Mouse (Mus musculus) v-Abl transformed pro-B cells (cell line): ENCODE measurements around the gene Ikzf4.

Experiments
- in situ Hi-C, 2 experiments: fragments of 400-800 bp; cut with MboI; formaldehyde crosslinking; loops; one replicate each; pipeline ENCODE4 v1.15.1; 2025; ENCODE audit not compliant: unreplicated experiment in 2 of 2

Gene Ikzf4

DNA sequence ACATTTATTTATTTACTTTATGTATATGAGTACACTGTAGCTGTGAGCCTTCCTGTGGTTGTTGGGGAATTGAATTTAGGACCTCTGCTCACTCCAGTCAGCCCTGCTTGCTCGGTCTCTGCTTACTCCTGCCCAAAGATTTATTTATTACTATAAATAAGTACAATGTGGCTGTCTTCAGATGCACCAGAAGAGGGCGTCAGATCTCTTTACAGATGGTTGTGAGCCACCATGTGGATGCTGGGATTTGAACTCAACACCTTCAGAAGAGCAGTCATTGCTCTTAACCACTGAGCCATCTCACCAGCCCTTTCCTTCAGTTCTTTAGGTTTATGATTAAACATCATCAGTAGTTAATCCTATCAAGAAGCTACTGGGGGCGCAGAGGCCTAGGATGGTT is 30.9 kb downstream of the Ikzf4 start:
- in situ Hi-C loops: loop anchor here (10.0 kb wide), 1 partner anchor 280 kb away; the partner anchor contains the start of gene Gdf11 (in 2 of the 2)

DNA sequence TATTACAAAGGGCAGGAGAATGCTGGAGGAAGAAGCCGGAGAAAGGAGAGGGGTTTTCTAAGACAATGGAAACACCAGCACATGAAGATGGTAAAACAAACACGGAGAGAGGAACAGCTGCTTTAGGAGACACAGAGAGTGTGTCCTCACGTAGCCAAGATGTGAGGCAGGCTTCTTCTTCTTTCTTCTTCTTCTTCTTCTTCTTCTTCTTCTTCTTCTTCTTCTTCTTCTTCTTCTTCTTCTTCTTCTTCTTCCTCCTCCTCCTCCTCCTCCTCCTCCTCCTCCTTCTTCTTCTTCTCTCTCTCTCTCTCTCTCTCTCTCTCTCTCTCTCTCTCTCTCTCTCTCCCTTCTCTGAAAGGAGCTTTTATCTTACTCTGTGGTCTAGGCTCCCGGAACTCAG is 32.0 kb downstream of the Ikzf4 start:
- in situ Hi-C loops: loop anchor here (10.0 kb wide), 1 partner anchor 281 kb away; the partner anchor contains the start of gene Gdf11 (in 2 of the 2)

DNA sequence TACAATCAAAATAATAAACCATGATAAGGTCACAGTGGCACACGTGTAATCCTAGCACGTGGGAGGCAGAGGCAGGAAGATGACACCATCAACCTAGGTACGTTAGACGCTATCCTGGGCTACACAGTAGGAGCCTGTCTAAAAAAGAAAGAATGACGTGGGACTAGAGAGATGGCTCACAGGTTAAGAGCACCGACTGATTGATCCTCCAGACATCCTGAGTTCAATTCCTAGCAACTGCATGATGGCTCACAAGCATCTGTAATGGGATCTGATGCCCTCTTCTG is 32.7 kb downstream of the Ikzf4 start:
- in situ Hi-C loops: loop anchor here (10.0 kb wide), 1 partner anchor 282 kb away; the partner anchor contains the start of gene Gdf11 (in 2 of the 2)

DNA sequence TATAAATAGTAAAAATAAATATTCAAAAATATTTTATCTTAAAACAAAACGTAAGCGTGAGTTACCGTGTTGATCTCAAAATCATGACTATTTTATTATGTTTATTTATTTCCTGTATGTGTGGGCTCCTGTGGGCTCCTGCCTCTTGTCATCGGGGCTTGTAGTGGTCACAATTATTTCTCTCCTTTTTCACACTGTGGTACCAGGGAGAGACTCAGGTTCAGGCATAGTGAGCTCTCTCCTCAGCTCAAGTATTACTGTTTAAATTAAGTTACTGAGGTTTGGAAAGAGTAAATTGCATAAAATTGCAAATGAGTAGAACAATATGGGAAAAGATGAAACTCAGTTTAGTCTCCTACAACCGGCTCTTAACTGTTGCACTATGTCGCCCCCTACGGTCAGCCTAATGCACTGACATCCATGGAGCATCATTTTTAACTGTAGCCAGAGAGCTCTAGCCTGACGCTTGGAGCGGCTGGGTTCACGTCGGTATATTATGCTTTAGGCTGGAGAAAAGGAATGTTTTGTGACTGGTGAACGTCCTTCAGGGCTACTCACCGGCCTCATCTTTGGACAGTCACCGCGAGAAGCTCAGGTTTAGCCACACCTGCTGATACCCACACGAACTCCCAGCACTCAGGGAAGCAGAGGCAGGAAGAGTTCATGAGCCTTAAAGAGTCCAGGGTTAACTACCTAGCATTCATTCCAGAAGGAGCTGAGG is 33.2 kb downstream of the Ikzf4 start:
- in situ Hi-C loops: loop anchor here (10.0 kb wide), 1 partner anchor 282 kb away; the partner anchor contains the start of gene Gdf11 (in 2 of the 2)

DNA sequence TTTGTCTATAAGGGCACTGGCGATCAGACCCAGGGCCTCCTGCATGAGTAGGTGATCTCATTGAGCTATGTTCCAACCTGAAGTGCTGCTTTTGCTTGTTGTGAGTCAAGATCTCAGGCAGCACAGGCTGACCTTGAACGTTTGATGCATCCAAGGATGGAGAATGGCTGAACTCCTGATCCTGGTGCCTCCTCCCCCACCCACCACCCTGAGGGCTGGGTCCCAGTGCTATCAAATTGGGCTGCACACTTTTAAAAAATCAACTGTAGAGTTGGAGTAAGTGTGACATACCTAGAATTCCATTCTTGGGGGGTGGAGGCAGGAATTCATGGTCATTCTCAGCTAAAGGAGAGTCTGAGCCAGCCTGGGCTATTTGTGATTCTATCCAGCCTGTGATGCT is 39.3 kb downstream of the Ikzf4 start:
- in situ Hi-C loops: loop anchor here in 1 of 2 experiments (5.0 kb wide), 1 partner anchor 44 kb away; no protein-coding TSS in a partner anchor

DNA sequence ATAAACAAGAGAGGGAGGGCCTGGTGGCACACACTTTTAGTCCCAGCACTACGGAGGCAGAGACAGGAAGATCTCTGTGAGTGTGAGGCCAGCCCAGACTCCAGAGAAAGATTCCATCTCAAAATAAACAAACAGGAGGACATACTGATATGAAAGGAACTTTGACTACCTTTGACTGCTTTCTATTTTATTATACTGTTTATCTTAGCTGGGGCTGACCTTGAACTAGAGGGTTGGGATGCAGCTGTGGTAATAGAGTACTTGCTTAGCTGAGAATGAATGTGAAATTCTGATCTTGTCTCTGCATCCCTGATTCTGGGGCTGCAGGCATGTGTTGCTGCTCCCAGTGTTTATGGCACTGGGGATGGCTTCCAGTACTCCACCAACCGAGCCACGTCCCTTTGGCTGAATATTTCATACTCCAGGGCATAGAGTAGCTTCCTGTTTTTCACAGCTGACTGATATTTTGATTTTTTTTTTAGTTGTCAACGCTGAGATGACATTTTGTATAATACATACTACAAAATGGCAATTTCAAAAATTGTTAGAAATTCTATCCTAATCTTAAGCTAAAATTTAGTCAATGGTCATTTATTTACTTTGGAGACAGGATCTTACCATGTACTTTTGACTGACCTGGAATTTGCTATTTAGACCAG is 43.2 kb downstream of the Ikzf4 start:
- in situ Hi-C loops: loop anchor here in 1 of 2 experiments (5.0 kb wide), 1 partner anchor 40 kb away; no protein-coding TSS in a partner anchor

DNA sequence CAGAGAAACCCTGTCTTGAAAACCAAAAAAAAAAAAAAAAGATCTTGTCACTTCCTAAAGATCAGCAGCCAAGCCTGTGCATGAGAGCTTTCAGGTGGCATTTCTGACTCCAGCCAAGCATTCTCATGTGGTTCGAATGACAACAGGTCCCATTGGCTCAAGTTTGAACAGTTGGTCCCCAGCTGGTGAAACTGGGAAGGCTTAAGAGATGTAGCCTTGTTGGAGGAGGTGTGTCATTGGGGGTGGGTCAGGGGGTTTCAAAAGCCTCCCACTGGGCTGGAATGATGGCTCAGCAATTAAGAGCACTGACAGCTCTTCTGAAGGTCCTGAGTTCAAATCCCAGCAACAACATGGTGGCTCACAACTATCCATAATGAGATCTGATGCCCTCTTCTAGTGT is 44.3 kb downstream of the Ikzf4 start:
- in situ Hi-C loops: loop anchor here in 1 of 2 experiments (5.0 kb wide), 1 partner anchor 39 kb away; no protein-coding TSS in a partner anchor

DNA sequence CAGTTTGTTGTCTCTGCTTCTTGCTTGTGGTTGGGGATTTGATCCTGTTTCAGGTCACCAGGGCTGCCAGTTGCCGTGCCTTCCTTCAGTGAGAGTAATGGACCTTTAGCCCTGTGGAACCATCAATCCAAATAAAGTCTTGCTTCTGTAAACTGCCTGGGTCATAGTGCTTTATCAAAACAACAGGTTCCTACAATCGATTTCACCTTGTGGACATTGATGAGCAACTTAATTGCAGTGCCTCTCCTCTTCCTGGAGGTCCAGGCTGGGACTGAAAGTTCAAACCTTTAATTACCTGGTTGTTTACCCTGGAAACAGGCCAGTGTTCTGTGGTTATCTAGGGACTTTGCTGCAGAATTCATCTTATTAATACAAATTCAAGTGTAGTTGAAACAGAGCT is 47.3 kb downstream of the Ikzf4 start:
- in situ Hi-C loops: no loop called here

DNA sequence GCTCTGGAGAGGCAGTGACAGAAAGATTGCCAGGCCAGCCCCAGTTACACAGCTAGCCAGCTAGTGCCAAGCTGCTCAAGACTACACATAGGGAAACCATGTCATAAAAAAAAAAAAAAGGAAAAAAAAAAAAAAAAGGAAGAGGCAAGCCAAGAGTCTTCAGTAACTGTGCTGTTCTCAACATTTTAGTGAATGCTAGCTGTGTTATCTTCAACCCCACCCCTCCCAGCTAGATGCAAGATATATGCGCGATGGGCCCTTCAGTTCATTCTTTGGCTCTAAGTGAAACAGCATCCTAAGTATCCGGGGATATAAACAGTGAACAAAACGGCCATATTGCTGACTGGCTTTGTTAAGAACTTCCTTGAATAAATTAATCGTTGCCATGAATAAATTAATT is 53.0 kb downstream of the Ikzf4 start:
- in situ Hi-C loops: no loop called here

DNA sequence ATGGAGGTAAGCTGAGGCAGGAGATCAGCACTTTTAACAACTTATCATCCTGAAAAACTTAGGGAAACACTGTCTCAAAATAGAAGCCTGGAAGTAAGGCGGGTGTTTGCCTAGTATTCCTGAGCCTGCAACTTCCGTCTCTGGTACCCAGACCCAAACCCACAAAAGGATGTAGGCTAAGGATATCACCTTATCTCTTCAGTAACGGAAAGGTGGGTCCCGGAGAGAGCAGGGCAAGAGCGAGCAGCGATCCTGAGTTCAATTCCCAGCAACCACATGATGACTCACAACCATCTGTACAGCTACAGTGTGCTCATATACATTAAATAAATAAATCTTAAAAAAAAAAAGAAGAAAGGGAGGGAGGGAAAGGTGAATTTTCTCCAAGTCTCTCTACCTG is 54.4 kb downstream of the Ikzf4 start:
- in situ Hi-C loops: no loop called here

DNA sequence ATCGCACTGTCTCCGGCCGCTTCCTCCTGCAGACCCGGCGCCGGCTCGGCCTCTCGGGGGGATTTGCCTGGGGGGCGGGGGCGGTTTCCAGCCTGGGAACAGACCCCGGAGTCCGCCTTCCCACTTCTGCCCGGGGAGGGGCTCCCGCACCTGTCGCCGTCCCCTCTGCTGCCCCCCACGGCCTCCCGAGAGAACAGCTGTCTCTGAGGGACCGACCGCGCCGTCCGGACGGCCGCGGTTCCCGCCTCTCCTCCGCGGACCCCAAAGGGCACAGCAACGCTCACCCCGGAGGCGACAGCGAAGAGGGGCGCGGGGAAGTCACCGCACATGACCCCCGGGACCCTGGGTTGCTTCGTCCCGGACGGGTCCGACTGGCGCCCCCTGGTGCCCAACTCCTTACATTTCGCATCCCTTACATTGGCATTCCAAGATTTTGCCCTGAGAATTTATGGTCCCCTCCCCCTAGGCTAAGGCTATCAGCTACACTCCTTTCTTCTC is 55.5 kb downstream of the Ikzf4 start:
- in situ Hi-C loops: no loop called here

DNA sequence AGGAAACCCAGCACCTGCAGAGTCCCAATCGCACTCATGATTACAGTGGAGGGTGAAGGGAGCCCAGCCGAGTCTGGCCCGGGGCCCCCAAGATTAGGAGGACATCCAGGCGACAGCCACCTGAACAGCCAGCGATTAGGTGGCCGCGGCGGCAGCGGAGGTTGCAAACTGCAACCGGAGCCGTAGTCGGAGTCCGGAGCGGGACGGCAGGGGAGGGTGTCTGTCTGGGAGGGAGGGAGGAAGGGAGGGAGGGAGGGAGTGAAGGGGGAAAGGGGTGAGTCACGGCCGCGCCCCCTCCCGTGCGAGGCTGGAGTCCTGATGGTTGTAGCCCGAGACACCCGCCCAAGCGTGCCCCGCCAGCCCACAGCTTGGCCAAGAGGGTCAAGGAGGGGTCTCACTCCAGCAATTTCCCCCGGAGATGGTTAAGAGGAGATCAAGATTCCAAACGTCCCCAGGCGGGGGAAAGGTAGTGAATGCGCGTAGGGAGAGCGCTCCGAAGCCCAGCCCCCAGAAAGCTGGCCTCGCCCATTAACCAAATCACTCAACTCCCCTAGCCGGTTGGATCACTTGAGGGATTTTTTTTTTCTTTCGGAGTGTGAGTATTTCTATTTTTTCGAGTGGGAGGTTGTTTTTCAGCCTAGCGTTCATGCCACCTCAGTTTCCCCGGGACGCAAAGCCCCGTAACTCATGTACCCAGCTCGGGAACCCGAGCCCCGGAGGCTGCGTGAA is 56.2 kb downstream of the Ikzf4 start, which contains the start of gene Erbb3:
Gene Erbb3 (minus strand): TSS at position 189 of the 729 bp plus-strand sequence.
- in situ Hi-C loops: no loop called here

DNA sequence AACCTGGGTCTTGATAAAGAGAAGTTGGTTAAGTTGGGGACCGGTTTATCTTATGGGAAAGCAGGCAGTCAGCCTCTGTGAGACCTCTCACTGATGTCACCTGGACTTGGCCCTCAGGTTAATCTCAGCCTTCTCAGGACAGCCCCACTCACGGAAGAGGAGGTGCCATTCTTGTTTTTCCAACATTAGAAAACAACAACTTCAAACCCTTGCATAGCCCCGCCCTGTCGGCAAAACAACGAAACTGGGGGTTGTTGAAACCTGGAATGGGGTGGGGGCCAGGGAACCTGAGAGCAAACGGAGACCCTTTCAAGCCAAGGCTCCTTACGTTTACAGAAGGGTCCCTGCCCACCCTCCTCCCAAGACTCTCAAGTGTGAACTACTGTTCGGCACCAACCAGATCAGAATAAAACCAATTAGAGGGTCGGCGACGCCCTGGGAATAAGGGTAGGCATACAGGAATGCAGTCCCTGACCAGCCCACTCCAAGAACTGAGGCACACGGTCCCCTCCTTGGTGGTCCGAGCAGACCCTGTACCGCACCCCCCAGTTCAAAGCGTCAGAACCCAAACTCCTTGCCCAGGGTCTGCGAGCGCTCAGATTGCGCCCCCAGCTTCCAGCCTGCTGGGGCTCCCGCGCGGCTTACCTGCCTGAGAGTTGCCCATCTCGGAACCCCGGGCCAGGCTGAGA is 56.9 kb downstream of the Ikzf4 start:
- in situ Hi-C loops: no loop called here

DNA sequence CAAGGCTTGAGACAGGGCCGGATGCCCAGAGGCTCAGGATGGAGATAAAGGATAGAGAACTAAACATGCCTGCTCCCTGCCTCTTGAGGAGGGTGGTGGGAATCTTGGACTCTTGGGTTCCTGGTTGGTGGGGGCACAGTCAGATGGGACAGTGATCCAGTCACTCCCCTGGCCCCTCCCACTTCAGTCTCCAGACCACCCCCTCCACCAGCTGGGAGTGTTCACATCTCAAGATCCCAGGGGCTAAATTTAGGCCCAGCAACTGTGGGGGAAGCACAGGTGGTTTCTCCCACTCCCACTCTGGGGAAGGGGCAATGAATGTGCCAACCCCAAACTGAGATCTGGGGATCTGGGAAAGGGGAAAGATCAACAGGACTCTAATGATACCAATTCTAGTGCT is 57.7 kb downstream of the Ikzf4 start:
- in situ Hi-C loops: no loop called here

DNA sequence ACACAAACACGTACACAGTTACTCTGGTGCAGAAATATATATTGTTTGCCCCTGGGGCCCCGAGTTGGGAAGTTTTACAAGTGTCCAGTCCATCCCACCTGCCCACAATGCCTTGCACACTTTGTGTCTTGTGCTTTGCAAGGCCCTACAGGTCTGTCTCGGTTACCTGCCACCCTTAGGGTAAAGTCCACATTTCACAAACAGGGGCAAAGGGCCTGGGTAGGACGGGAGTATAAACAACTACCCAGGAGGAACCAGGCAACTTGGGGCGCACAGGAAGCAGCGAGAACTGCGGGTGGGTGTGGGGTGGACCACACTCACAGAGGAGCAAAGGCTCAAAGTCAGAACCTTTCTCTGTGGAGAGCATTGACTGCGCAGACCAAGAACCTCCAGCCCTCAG is 58.1 kb downstream of the Ikzf4 start:
- in situ Hi-C loops: no loop called here

DNA sequence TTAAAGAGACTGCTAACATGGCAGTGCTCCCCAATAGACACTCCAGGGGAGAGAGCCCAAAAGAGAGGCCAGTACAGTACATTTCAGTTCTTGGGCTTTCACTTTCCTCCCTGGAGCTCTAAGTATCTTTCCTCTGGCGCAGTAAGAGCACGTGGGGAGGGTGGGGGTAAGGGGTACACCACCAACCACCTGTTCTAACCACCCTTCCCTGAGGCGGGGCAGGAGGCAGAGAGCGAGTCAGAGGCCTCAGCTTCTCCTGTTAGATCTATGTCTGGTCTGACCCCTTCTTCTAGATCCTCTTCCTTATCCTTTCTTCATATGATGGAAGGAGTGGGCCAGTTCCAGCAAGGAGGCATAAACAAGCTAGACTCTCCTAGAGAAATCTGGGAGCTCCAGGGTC is 58.7 kb downstream of the Ikzf4 start:
- in situ Hi-C loops: no loop called here

DNA sequence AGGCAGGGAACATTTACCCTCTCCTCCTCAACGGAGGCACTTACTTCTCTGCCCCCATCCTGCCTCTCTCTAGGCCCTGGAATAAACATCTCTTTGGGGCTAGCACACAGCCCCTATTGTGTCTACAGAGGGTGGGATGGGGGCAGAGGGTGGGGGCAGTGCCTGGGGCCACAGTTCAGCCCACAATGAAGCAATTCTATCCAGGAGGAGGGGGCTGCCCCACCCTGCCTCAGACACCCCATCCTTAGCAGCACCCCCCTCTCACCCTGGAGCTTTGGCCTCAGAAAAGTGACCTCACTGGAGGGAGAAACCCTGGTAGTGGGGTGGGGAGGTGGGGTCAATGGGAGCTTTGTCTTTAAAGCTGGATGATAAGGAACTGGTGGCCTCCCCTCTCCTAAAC is 59.2 kb downstream of the Ikzf4 start:
- in situ Hi-C loops: no loop called here

DNA sequence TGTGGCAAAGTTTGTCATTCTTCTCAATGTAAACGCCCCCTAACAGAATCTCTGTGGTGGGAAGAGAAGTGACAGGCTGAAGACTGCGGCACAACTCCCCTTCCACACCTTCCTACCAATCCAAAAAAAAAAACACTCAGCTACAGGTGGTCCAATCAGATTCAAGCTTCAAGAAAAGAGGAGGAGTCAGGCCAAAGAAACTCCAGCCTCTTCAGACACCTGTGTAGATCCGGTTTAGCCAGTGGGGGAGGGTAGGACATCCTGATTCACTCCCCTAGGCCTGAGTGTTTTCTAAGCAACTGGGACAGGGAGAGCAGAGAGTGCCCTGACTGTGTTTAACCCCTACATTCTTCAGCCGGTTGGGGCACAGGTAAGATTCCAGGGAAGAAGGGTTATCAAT is 61.4 kb downstream of the Ikzf4 start:
- in situ Hi-C loops: no loop called here

DNA sequence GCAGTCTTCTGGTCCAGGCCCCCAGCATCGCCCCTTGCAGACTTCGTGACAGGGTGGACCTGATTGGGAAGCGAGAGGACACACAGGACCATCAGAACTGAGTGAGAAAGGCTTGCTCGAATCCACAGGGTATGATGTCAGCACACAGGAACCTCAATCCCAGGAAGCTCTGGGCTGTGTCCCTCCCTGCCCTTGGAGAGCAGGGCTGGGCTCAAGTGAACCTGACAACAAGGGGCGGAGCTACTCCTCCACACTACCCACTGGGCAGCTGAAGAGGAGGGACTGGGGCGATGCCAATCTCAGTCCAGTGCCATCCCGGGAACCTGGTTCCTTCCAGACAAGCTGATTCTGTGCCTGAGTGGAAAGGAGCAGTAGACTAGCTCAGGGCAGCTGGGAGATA is 62.1 kb downstream of the Ikzf4 start:
- in situ Hi-C loops: no loop called here
